In the genomic region with DNA sequence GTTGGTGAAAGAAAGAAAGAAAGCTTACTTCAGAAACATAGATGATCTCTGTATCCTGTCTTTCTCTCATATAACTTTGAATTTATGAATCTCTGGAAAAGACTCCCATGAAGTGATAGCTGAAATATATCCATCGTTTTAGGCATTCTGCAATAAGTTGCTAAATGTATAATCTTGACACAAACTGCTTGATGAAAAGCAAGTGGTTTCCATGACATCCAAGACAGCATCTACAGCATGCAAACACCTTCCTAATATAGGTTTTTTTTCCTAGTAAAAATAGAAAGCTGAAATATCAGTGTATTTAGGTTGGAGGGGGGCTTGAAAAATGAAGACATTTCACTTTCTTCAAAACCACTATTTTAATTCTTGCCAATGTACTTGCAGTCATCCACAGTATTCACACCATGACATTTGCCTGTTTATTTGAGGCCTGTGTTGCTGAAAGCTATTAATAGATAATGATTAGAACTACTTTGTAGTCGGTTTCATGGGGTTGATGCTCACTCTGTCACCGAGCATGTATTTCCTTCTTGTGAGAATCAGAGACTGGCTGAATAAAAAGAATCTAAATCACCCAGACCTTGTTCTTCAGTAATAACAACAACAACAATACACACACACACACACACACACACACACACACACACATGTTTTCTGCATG, we compare ENCODE assay signal across 29 mouse cellular contexts. TPM values are rescaled to one million over a fixed set of nuclear protein-coding genes. Genes with fewer than 3 reads are reported as not detected.
"Had no signal": no experiment of that assay in that cellular context is flagged by ENCODE, and none has a peak within 500 bp of the region (broad histone marks: within the 10 kb centered on the region; RNA-seq: fewer than 3 reads in every experiment).

No protein-coding gene starts in this region.

- H3K4me1 ChIP-seq: kidney, embryonic 15.5 days; limb, embryonic 10.5 days; limb, embryonic 13.5 days; liver, embryonic 12.5 days; liver, embryonic 15.5 days; lung, embryonic 15.5 days had no signal

- H3K9me3 ChIP-seq: kidney, embryonic 15.5 days; limb, embryonic 10.5 days; limb, embryonic 13.5 days; liver, embryonic 12.5 days; liver, embryonic 15.5 days; lung, embryonic 15.5 days had no signal

- ATAC-seq: liver, embryonic 12.5 days had no signal

- H3K27ac ChIP-seq: kidney, embryonic 15.5 days; limb, embryonic 10.5 days; limb, embryonic 13.5 days; liver, embryonic 12.5 days; liver, embryonic 15.5 days; lung, embryonic 15.5 days had no signal

- H3K4me2 ChIP-seq: kidney, embryonic 15.5 days; limb, embryonic 13.5 days; liver, embryonic 12.5 days; liver, embryonic 15.5 days; lung, embryonic 15.5 days; midbrain, embryonic 11.5 days had no signal

- H3K4me3 ChIP-seq: kidney, embryonic 15.5 days; limb, embryonic 10.5 days; limb, embryonic 13.5 days; liver, embryonic 12.5 days; liver, embryonic 15.5 days; lung, embryonic 15.5 days had no signal

- H3K27me3 ChIP-seq: kidney, embryonic 15.5 days; limb, embryonic 13.5 days; liver, embryonic 12.5 days; liver, embryonic 15.5 days; lung, embryonic 15.5 days had no signal

- H3K36me3 ChIP-seq: kidney, embryonic 15.5 days; limb, embryonic 10.5 days; limb, embryonic 13.5 days; liver, embryonic 12.5 days; liver, embryonic 15.5 days; lung, embryonic 15.5 days had no signal

- H3K9ac ChIP-seq: kidney, embryonic 15.5 days; limb, embryonic 13.5 days; liver, embryonic 12.5 days; liver, embryonic 15.5 days; lung, embryonic 15.5 days had no signal

- DNase-seq: kidney, postnatal 10 days; kidney, postnatal 36 days; layer of hippocampus, postnatal 36 days; liver; lung, adult 18-20 months; lung, postnatal 14 days; lung, postnatal 4 days; midbrain, embryonic 14.5 days; thymus, adult 18-20 months; thymus, postnatal 36 days had no signal

RNA-seq across cellular contexts. Expression of gene 4921504E06Rik, which starts 54.8 kb away (rescaled TPM):
- total RNA-seq: layer of hippocampus, adult 8-10 months; layer of hippocampus, postnatal 10 days; layer of hippocampus, postnatal 36 days; left cerebral cortex, postnatal 25 days; megakaryocyte progenitor cell, adult 5-6 weeks; megakaryocyte-erythroid progenitor cell, adult 5-6 weeks had no signal
- polyA plus RNA-seq: kidney, embryonic 15.5 days; limb, embryonic 10.5 days; limb, embryonic 13.5 days; liver, embryonic 12.5 days; liver, embryonic 15.5 days; lung, embryonic 15.5 days; midbrain, embryonic 11.5 days; midbrain, postnatal 0 days; neural tube, embryonic 11.5 days; neural tube, embryonic 14.5 days; small intestine, adult 2 months; spleen, adult 2 months; stomach, embryonic 16.5 days; urinary bladder, adult 2 months had no signal
